Mouse (Mus musculus): ENCODE results near the gene Mprip.

DNA sequence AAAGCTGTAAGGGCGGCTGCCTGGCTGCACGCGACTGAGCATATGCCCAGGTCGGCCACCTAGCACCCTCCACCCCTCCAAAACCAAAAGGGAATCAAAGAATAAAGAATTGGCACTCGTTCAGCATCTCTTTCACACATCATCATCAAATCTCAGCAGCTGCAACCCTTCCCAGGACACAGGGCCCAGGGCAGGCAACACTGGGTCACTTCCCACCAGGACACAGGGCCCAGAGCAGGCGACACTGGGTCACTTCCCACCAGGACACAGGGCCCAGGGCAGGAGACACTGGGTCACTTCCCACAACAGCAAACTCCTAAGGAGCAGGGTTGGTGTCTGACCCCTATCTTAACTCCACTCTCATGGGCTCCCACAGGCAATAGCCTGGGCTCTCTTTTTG is 132.3 kb downstream of the Mprip start:
- TF ChIP-seq CTCF (IDR thresholded peaks at IDR 0.05; ENCODE audit: low read depth) (no peak), EP300 (optimal IDR thresholded peaks at IDR 0.05) (no peak)

Measured in stomach, postnatal 0 days (tissue).